12 mouse cellular contexts compared by ENCODE assay signal in genomic region chr11:78820337-78821000, GRCm38 (mm10). TPM values are rescaled to one million over a fixed set of nuclear protein-coding genes. Genes with fewer than 3 reads are reported as not detected.
DNase-seq lines count a peak whose midpoint lies in the region; ATAC-seq lines count a peak whose summit lies in the region.
"Had no signal": no experiment of that assay in that cellular context is flagged by ENCODE, and none has a peak within 500 bp of the region (broad histone marks: within the 10 kb centered on the region; RNA-seq: fewer than 3 reads in every experiment).

No protein-coding gene starts in this region.

- peak overlapping the region; percentile 28; the same call in 1 of the 2 replicates for H3K9ac ChIP-seq in midbrain, embryonic 11.5 days (ENCODE audit: low read length)
- H3K9ac ChIP-seq in midbrain, embryonic 16.5 days (ENCODE audit: low read depth, low read length): no peak overlapping the region
- no peak overlapping the region for H3K9ac ChIP-seq in forebrain, embryonic 12.5 days
- H3K9ac ChIP-seq: liver, embryonic 13.5 days had no signal

- H3K27me3 ChIP-seq in midbrain, embryonic 11.5 days (ENCODE audit: control insufficient read depth, insufficient read depth, low read length): no peaks in the 10 kb centered on the region; the same call in 1 of the 2 replicates
- no peaks in the 10 kb centered on the region for H3K27me3 ChIP-seq in midbrain, embryonic 16.5 days (ENCODE audit: control insufficient read depth, insufficient read depth, low read depth, low read length)
- no peaks in the 10 kb centered on the region; the same call in 1 of the 2 replicates for H3K27me3 ChIP-seq in forebrain, embryonic 12.5 days
- H3K27me3 ChIP-seq: liver, embryonic 13.5 days had no signal

- no peak overlapping the region for H3K4me3 ChIP-seq in midbrain, embryonic 11.5 days (ENCODE audit: low read depth, low read length)
- H3K4me3 ChIP-seq in midbrain, embryonic 16.5 days (ENCODE audit: low read depth, low read length): no peak overlapping the region
- no peak overlapping the region for H3K4me3 ChIP-seq in forebrain, embryonic 12.5 days (replicated peaks)
- H3K4me3 ChIP-seq: liver, embryonic 13.5 days had no signal

- 29% methylated on average over 12 of the region's 12 CpGs for WGBS in midbrain, embryonic 11.5 days
- 15% methylated on average over 12 of the region's 12 CpGs for WGBS in midbrain, embryonic 16.5 days
- 19% methylated on average over 12 of the region's 12 CpGs for whole genome bisulfite sequencing in forebrain, embryonic 12.5 days

- no peaks in the 10 kb centered on the region for H3K9me3 ChIP-seq in midbrain, embryonic 11.5 days (ENCODE audit: control insufficient read depth, low read length)
- no peaks in the 10 kb centered on the region for H3K9me3 ChIP-seq in midbrain, embryonic 16.5 days (replicated peaks; ENCODE audit: control insufficient read depth, low read length, poor library complexity, severe bottlenecking)
- no peaks in the 10 kb centered on the region for H3K9me3 ChIP-seq in forebrain, embryonic 12.5 days
- H3K9me3 ChIP-seq: liver, embryonic 13.5 days had no signal

- 0 out of 2 replicates have a peak, but pooled peaks have one; percentile 16 for ATAC-seq in midbrain, embryonic 11.5 days (ENCODE audit: low FRiP score)
- ATAC-seq in midbrain, embryonic 16.5 days: no peak
- ATAC-seq in forebrain, embryonic 12.5 days (ENCODE audit: low FRiP score): 0 out of 2 replicates have a peak, but pooled peaks have one; percentile 27

- peak; percentile 42 for DNase-seq in embryo, embryonic 10 days (ENCODE audit: low spot score)
- DNase-seq in embryo, embryonic 9.5 days (ENCODE audit: extremely low spot score): no peak
- DNase-seq in midbrain, embryonic 11.5 days (ENCODE audit: low spot score, missing footprints): peak; percentile 91
- peak; percentile 73 for DNase-seq in retina, embryonic 14.5 days (ENCODE audit: low spot score)
- DNase-seq in urinary bladder, postnatal 36 days (ENCODE audit: low spot score in 2 of 2): no peak
- DNase-seq in cerebellum, postnatal 36 days: no peak
- DNase-seq: cerebellum, adult 11 months; layer of hippocampus, adult 9-11 months; liver, embryonic 13.5 days had no signal

- peak overlapping the region; percentile 49; the same call in 1 of the 2 replicates for H3K27ac ChIP-seq in midbrain, embryonic 11.5 days (ENCODE audit: low read depth, low read length)
- no peak overlapping the region for H3K27ac ChIP-seq in midbrain, embryonic 16.5 days (ENCODE audit: low read length)
- H3K27ac ChIP-seq in forebrain, embryonic 12.5 days: peak overlapping the region; percentile 59
- H3K27ac ChIP-seq: liver, embryonic 13.5 days; stomach, postnatal 0 days had no signal

- no peaks in the 10 kb centered on the region for H3K36me3 ChIP-seq in midbrain, embryonic 11.5 days (ENCODE audit: control insufficient read depth, insufficient read depth, low read length)
- H3K36me3 ChIP-seq in midbrain, embryonic 16.5 days (ENCODE audit: control insufficient read depth, insufficient read depth, low read length): no peaks in the 10 kb centered on the region
- no peaks in the 10 kb centered on the region for H3K36me3 ChIP-seq in forebrain, embryonic 12.5 days (replicated peaks)
- H3K36me3 ChIP-seq: liver, embryonic 13.5 days had no signal

- H3K4me1 ChIP-seq in midbrain, embryonic 11.5 days (ENCODE audit: control insufficient read depth, insufficient read depth, low read length): peaks cover 24% of the 10 kb centered on the region
- peaks cover 27% of the 10 kb centered on the region for H3K4me1 ChIP-seq in midbrain, embryonic 16.5 days (ENCODE audit: control insufficient read depth, insufficient read depth, low read length)
- H3K4me1 ChIP-seq in forebrain, embryonic 12.5 days: peaks cover 70% of the 10 kb centered on the region

- 0 out of 2 replicates have a peak overlapping the region, but pooled peaks have one; percentile 5 for H3K4me2 ChIP-seq in midbrain, embryonic 11.5 days
- no peak overlapping the region for H3K4me2 ChIP-seq in midbrain, embryonic 16.5 days (ENCODE audit: low read length)
- peak overlapping the region; percentile 8; the same call in 1 of the 2 replicates for H3K4me2 ChIP-seq in forebrain, embryonic 12.5 days
- H3K4me2 ChIP-seq: liver, embryonic 13.5 days had no signal

RNA-seq across cellular contexts. Expression of gene Lyrm9, which starts 5.9 kb away (rescaled TPM):
- 15.4 and 15.9 TPM in 2 replicates for polyA plus RNA-seq in midbrain, embryonic 11.5 days (2014; fragmentation: Nextera tagmentation; extraction: Ambion mirVana)
- 40.6 and 47.9 TPM in 2 replicates for polyA plus RNA-seq in midbrain, embryonic 16.5 days (2015; fragmentation: Nextera tagmentation; extraction: Ambion mirVana)
- polyA plus RNA-seq in forebrain, embryonic 12.5 days (2016; fragmentation: Nextera tagmentation; extraction: Ambion mirVana): 24.8 and 26.0 TPM in 2 replicates

Comparison
In these comparisons a context has a peak if more than half of its experiments do, and no peak if none do; other contexts are left out.
1. DNase-seq: peak in embryo, embryonic 10 days (single experiment), midbrain, embryonic 11.5 days (single experiment) and retina, embryonic 14.5 days (single experiment); none in embryo, embryonic 9.5 days (single experiment), urinary bladder, postnatal 36 days (0 of 2) and cerebellum, postnatal 36 days (0 of 2).